Mouse (Mus musculus) myocyte (in vitro differentiated cells): ENCODE measurements around the gene Dcaf11.

Experiments
- MAX ChIP-seq: IDR thresholded peaks from one replicate; pipeline ENCODE4 v1.6.1; 2011; ENCODE audit warnings: low read depth, mild to moderate bottlenecking, control low read depth
- MYOG ChIP-seq, 3 experiments: IDR thresholded peaks; one replicate each; pipeline ENCODE4 v1.6.1; 2011; ENCODE audit warnings: control low read depth in 2 of 3, low read depth in 2 of 3, mild to moderate bottlenecking in 2 of 3; ENCODE audit not compliant: insufficient read length in 2 of 3, control insufficient read depth in 1 of 3, insufficient read depth in 1 of 3
- POLR2A ChIP-seq: IDR thresholded peaks from one replicate; pipeline ENCODE4 v1.6.1; 2011; ENCODE audit warnings: low read depth, mild to moderate bottlenecking, control low read depth, moderate library complexity; ENCODE audit not compliant: insufficient read length
- REST ChIP-seq: IDR thresholded peaks from one replicate; pipeline ENCODE4 v1.6.1; 2011; ENCODE audit warnings: mild to moderate bottlenecking, control low read depth, moderate library complexity; ENCODE audit not compliant: insufficient read depth, insufficient read length
- TCF12 ChIP-seq: IDR thresholded peaks from one replicate; pipeline ENCODE4 v1.6.1; 2011; ENCODE audit warnings: mild to moderate bottlenecking, control low read depth; ENCODE audit not compliant: poor library complexity, insufficient read depth, severe bottlenecking
- TCF3 ChIP-seq: IDR thresholded peaks from one replicate; pipeline ENCODE4 v1.6.1; 2011; ENCODE audit warnings: low read depth, control low read depth; ENCODE audit not compliant: insufficient read length
- USF1 ChIP-seq: IDR thresholded peaks from one replicate; pipeline ENCODE4 v1.6.1; 2011; ENCODE audit warnings: low read depth, mild to moderate bottlenecking, control low read depth, moderate library complexity

- TF ChIP-seq POLR2A, result no peak
- TF ChIP-seq USF1, result no peak
- TF ChIP-seq REST, result no peak
- TF ChIP-seq MYOG (IDR thresholded peaks at IDR 0.05; ENCODE audit: control insufficient read depth in 1 of 3, insufficient read depth in 1 of 3, insufficient read length in 2 of 3, low read depth in 2 of 3), result no peak
- TF ChIP-seq MAX, result no peak
- TF ChIP-seq TCF3, result no peak
- TF ChIP-seq TCF12, result no peak
These were observed 46.1 kb downstream of the Dcaf11 start for GRCm38 (mm10) chr14:55605743-55606459.
